Mouse (Mus musculus) liver, postnatal 0 days (tissue): ENCODE data around the gene Hoxc8.

Source experiments
- CTCF ChIP-seq: sonication (generic); IDR thresholded peaks from 2 replicates; pipeline ENCODE4 v1.5.1; 2016; ENCODE audit warnings: antibody characterized with exemption, low read depth
- EP300 ChIP-seq: IDR thresholded peaks from 2 replicates; pipeline ENCODE4 v1.6.1; 2016; ENCODE audit warnings: antibody characterized with exemption, low read depth, mild to moderate bottlenecking

DNA sequence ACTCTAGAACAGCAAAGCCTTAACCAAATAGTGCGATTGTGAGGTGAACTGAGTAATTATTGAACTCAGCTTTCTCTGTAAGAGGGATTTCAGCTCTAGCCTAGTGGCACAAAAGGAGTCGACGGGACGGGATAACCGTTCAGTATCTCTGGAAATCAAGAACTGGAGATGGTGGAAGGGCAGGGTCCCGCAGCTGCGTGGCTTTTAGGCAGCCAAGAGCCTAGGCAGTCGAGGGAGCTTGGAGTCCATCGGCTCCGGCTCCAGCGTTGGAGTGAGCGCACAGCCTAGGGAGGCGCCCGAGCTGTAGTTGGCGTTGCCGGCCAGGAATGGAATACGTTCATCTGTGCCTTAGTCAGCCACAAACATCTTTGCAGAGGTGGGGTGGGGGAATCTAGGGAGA, 14.9 kb downstream of the Hoxc8 start:
- TF ChIP-seq CTCF (no peak), EP300 (no peak)
